Mouse (Mus musculus): Measurements from ENCODE around the gene Blnk.

The Blnk gene

GRCm38 (mm10) chr19:40999569-40999968 is 5.2 kb upstream of the Blnk start:
- DNase-seq (ENCODE audit: low spot score): no peak

DNA sequence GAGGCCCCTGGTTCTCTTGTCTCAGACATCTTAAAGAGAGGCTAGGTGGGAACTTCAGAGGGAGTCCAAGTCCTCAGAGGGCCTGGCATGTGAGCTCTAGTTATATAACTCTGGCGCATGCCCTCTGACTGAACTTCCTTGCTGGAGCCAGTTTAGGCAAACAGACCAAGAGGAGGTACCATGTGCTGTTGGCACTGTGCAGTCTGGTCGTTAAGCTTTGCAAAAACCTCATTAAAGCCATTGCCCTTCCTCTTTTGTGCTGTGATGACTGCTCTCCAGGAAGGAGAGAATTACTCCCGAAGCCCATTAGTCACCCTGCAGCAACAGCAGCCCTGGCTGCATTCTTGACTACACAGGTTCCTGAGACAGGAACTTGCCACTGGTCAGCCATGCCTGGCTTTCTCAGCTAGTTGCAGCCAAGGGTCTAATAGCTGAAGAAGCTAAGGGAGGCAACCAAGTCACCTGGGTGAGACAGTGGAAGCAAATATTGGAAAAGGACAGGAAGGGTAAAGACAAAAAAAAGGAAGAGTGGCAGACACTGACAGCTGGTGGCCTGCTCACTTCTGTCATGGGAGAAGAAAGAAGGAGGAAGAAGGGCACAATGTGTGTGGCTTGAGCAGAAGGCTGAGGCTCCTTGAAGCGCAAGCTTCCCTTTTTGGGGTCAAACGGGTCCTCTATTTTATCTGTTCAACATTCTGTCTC is 4.3 kb upstream of the Blnk start:
- no peak for DNase-seq (ENCODE audit: low spot score)

- no peak for DNase-seq (ENCODE audit: low spot score)
Observed at GRCm38 (mm10) chr19:40996722-40997121, 2.4 kb upstream of the Blnk start.

- no peak for DNase-seq (ENCODE audit: low spot score)
Observed at GRCm38 (mm10) chr19:40995449-40996401, 1.4 kb upstream of the Blnk start.

GRCm38 (mm10) chr19:40994911-40995310 is 576 bp upstream of the Blnk start:
- DNase-seq (ENCODE audit: low spot score): no peak

DNA sequence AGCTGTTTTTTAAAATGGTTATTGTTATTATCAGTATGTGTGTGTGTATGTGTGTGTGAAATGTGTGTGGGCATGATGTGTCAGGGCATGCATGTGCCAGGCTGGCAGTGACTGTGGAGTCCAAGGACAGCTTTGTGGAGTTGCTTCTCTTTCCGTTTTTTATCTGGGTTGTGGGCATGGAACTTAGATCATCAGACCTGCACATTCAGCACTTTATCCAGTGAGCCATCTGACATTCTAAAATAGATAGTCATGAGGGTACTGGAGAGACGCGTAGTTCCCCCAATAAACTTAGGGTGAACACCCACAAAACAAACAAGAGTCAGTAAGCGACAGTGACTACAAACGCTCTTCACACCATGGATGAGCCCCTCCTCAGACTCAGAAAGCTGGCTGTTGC is 979 bp downstream of the Blnk start:
- no peak for DNase-seq (ENCODE audit: low spot score)

DNA sequence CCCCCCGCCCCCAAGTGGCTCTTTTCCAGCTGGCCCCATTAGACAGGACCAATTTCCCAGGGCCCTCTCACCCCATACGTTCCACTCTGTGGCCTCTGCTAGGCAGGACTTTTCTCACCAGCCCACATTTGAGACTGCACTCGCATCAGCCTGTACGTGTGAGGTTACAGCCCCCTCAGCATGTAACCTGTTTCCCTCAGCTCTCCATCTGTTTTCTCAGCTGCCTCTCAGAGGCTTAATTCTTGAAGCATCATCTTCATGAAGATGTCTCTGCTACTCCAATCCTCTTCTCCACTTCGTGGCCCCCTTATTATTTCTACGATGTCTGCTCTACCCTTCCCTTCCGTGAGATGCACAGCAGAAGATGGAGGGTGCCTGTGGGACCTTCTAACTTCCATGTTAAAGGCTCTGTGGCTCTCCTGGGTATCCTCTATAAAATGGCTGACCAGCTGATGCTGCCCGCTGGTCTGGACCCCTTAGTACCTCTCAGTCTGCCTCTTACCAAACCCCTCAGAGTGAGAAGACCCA is 1.8 kb downstream of the Blnk start:
- DNase-seq (ENCODE audit: low spot score): no peak

DNA sequence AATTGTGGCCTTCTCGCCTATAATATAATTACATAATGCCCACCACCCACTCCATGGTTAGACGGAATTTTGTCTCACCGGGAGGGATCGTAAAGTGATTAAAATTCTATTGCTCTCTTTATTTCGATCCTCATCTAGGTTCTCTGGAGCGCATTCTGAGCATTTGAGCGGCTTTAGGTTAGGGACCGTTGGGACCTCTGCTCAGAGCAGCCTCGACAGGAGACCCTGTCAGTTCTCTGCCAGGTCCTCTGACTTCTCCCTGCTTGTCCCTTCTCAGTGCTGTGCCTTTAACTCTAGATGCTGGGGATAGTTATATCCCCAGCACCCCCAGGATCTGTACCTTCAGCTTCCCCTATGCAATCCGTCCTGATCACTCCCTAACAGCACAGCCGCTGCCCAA is 2.2 kb downstream of the Blnk start:
- DNase-seq (ENCODE audit: low spot score): no peak

DNA sequence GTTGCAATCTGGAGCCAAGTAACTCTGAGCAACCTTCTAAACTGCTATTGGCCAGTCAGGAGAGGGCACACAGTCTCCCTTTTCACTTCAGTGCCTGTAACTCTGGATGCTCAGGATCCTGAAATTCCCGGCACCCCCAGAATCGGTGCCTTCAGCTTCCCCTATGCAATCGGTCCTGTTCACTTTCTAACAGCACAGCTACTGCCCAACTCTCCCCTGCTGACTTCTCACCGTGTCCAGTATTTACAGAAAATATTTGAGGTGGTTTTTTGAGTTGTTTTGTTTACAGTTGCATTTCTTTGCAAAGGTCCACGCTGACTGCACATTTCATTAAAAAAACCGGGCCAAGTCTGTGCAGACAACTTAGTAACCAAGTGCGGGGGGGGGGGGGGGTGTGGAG is 2.7 kb downstream of the Blnk start:
- DNase-seq (ENCODE audit: low spot score): no peak

GRCm38 (mm10) chr19:40990781-40991343 is 3.5 kb downstream of the Blnk start:
- DNase-seq (ENCODE audit: low spot score): no peak

GRCm38 (mm10) chr19:40989961-40990600 is 4.3 kb downstream of the Blnk start:
- no peak for DNase-seq (ENCODE audit: low spot score)

DNA sequence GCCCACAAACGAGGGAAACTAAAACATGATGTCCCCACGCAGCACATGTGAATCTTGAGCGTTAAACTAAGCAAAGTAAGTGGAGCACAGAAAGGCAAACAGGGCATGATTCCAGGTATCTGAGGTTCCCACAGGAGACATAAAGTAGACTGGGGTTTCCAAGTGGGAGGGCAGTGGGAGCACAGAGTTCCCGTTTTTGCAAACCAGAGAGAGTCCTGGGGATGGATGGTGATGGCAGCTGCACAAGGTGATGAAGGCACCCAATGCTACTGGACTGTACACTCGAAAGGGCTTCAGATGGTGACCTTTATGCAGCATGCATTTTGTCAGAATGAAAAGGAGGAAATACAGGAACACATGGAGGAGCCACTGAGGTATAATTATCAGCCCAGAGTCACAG is 5.5 kb downstream of the Blnk start:
- no peak for DNase-seq (ENCODE audit: low spot score)

- DNase-seq (ENCODE audit: low spot score): no peak
Observed at GRCm38 (mm10) chr19:40984536-40984935, 9.8 kb downstream of the Blnk start.

- no peak for DNase-seq (ENCODE audit: low spot score)
Observed at GRCm38 (mm10) chr19:40980671-40981070, 13.7 kb downstream of the Blnk start.

DNA sequence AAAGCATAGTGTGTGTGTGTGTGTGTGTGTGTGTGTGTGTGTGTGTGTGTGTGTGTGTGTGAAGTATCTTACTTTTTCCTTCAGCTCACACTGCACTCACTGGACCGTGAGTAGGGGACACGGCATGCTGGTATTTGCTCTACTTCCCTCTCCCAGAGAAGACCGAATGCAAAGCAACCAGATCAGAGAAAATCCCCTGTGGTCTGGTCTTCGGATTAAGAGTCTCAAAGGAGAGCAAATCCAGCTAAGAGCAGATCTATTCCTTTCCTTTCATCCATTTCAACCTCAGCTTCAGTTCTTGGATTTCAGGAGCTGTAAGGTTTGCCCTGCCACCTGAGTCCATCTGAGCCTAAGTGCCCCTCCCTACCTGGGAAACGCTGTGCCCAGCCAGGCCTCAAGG is 16.3 kb downstream of the Blnk start:
- DNase-seq (ENCODE audit: low spot score): no peak

GRCm38 (mm10) chr19:40976946-40977917 is 17.1 kb downstream of the Blnk start:
- no peak for DNase-seq (ENCODE audit: low spot score)

GRCm38 (mm10) chr19:40971273-40971914 is 22.9 kb downstream of the Blnk start:
- DNase-seq (ENCODE audit: low spot score): no peak

DNA sequence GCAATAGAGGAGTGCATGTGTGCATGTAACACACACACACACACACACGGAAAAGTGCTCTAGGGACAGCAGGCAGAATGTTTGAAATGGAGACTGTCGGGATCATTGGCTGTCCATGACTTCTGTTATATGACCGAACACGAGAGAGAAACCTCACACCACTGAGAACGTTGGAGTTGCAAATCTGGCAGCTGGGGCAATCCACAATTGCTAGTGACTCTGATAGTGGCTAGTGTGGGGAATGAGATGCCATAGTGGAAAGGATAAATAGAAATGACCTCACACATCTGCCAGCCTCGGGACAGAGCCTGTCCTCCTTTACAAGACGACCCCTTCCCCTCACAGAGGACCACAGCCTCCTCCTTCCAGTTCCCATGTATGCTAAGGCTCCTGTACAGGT is 23.6 kb downstream of the Blnk start:
- no peak for DNase-seq (ENCODE audit: low spot score)

- DNase-seq (ENCODE audit: low spot score): no peak
Observed at GRCm38 (mm10) chr19:40970301-40970700, 24.0 kb downstream of the Blnk start.
